Mouse (Mus musculus) megakaryocyte, adult 5-6 weeks (primary cell): Measurements from ENCODE around the gene Mast4. TPM values are rescaled to one million over a fixed set of nuclear protein-coding genes. Genes with fewer than 3 reads are reported as not detected.

Experiments
- ATAC-seq: 2 replicates; pipeline ENCODE4 v1.8.0; 2016; ENCODE audit warnings: mild to moderate bottlenecking, inconsistent platforms; ENCODE audit not compliant: poor library complexity, severe bottlenecking
- total RNA-seq, 2 experiments: library from RNA; stranded (forward) in 1 of 2; stranded (reverse) in 1 of 2; fragments of 153-499, 151-499 nt in 1 of 2; fragments of 221-1000, 200-1000 nt in 1 of 2; gene quantifications; 2 replicates each; pipeline versions ENCODE4 v1.2.3 to v1.2.4; 2015 to 2017

The Mast4 gene
- total RNA-seq, 2 experiments from 2014 or later, result 0.26 to 1.2 TPM

GRCm38 (mm10) chr13:103199823-103200660 is 134.3 kb downstream of the Mast4 start:
- ATAC-seq, result no peak

GRCm38 (mm10) chr13:103198210-103198940 is 135.9 kb downstream of the Mast4 start:
- no peak for ATAC-seq

GRCm38 (mm10) chr13:103196307-103196706 is 138.0 kb downstream of the Mast4 start:
- no peak for ATAC-seq

- ATAC-seq, result no peak
These were observed 138.4 kb downstream of the Mast4 start for GRCm38 (mm10) chr13:103195847-103196246.

GRCm38 (mm10) chr13:103183566-103183965 is 150.7 kb downstream of the Mast4 start:
- ATAC-seq, result no peak

- no peak for ATAC-seq
These were observed 152.5 kb downstream of the Mast4 start for GRCm38 (mm10) chr13:103181836-103182235.

- ATAC-seq, result no peak
These were observed 157.4 kb downstream of the Mast4 start for GRCm38 (mm10) chr13:103176871-103177270.

- no peak for ATAC-seq
These were observed 159.9 kb downstream of the Mast4 start for GRCm38 (mm10) chr13:103174431-103174830.

GRCm38 (mm10) chr13:103173545-103174182 is 160.6 kb downstream of the Mast4 start:
- no peak for ATAC-seq

GRCm38 (mm10) chr13:103151944-103152343 is 182.4 kb downstream of the Mast4 start:
- no peak for ATAC-seq

- ATAC-seq, result no peak
These were observed 183.1 kb downstream of the Mast4 start for GRCm38 (mm10) chr13:103151171-103151570.

- ATAC-seq, result no peak
These were observed 183.6 kb downstream of the Mast4 start for GRCm38 (mm10) chr13:103150671-103151070.

- no peak for ATAC-seq
These were observed 184.9 kb downstream of the Mast4 start for GRCm38 (mm10) chr13:103149415-103149814.

- ATAC-seq, result no peak
These were observed 190.0 kb downstream of the Mast4 start for GRCm38 (mm10) chr13:103144343-103144742.

- ATAC-seq, result no peak
These were observed 193.0 kb downstream of the Mast4 start for GRCm38 (mm10) chr13:103141304-103141703.

GRCm38 (mm10) chr13:103140051-103140450 is 194.2 kb downstream of the Mast4 start:
- no peak for ATAC-seq

- ATAC-seq, result no peak
These were observed 196.0 kb downstream of the Mast4 start for GRCm38 (mm10) chr13:103138298-103138697.

- no peak for ATAC-seq
These were observed 198.9 kb downstream of the Mast4 start for GRCm38 (mm10) chr13:103135224-103135883.

- ATAC-seq, result no peak
These were observed 202.5 kb downstream of the Mast4 start for GRCm38 (mm10) chr13:103131781-103132180.

GRCm38 (mm10) chr13:103129130-103129797 is 205.0 kb downstream of the Mast4 start:
- ATAC-seq, result no peak
